Mouse (Mus musculus) adipocyte (in vitro differentiated cells): ENCODE measurements at regions not wholly inside any gene's neighbourhood (a gene's known extent, or its start where the extent isn't known, plus 50 kb on each side); places are given as distances from the start of the nearest gene placed in this dataset.
"Not testable (repeated sequence)": the region's sequence is repeated elsewhere in the genome, so short reads cannot be mapped to it uniquely, and the experiment has no call there.

Source experiments
- DNase-seq: peaks from one replicate; pipeline ENCODE4 v3.0.0-alpha.2; 2016; ENCODE audit warnings: low spot score

- DNase-seq, result not testable (repeated sequence)
Measured at GRCm38 (mm10) chr6:48172769-48173168, 86.4 kb upstream of the Zfp746 start.

- DNase-seq, result peak; percentile 63
Measured at GRCm38 (mm10) chr6:48136851-48137250, 50.5 kb upstream of the Zfp746 start.
